Mouse (Mus musculus) kidney, embryonic 16.5 days (tissue): ENCODE measurements around the gene Mgarp. TPM values are rescaled to one million over a fixed set of nuclear protein-coding genes. Genes with fewer than 3 reads are reported as not detected.

Source experiments
- polyA plus RNA-seq: library from polyadenylated mRNA; unstranded; fragments of >200 nt; fragmentation: Nextera tagmentation; extraction: Ambion mirVana; gene quantifications from 2 replicates; pipeline ENCODE4 v1.2.1, GENCODE M21; 2015

The Mgarp gene
- polyA plus RNA-seq, 1 experiment from 2014 or later, result 10.5 TPM

Other genes with a start within 250 kb of the Mgarp start
- 7.2 and 7.9 TPM in 2 replicates for gene Noct, start 172.3 kb downstream of the Mgarp start, polyA plus RNA-seq
- 62.9 and 64.4 TPM in 2 replicates for gene Elf2, start 56.1 kb downstream of the Mgarp start, polyA plus RNA-seq
- gene Ndufc1, start 12.2 kb upstream of the Mgarp start, polyA plus RNA-seq, result 672 and 707 TPM in 2 replicates
- gene Naa15, start 18.4 kb upstream of the Mgarp start, polyA plus RNA-seq, result 37.7 and 40.9 TPM in 2 replicates
- gene Rab33b, start 87.2 kb upstream of the Mgarp start, polyA plus RNA-seq, result 22.5 and 23.2 TPM in 2 replicates
- 2.5 and 3.1 TPM in 2 replicates for gene Setd7, start 164.1 kb upstream of the Mgarp start, polyA plus RNA-seq